Mouse (Mus musculus) brain, embryonic 18.5 days (tissue): ENCODE data around the gene Fermt3.
"Not testable (repeated sequence)": the region's sequence is repeated elsewhere in the genome, so short reads cannot be mapped to it uniquely, and the experiment has no call there.

ENCODE experiments used
- DNase-seq: peaks from one replicate; pipeline ENCODE4 v3.0.0-alpha.2; 2012; ENCODE audit warnings: low read depth, low spot score

Fermt3 gene

GRCm38 (mm10) chr19:6991166-6991565 is 28.1 kb downstream of the Fermt3 start:
- DNase-seq: not testable (repeated sequence)

- DNase-seq: no peak
These were observed 28.6 kb downstream of the Fermt3 start for GRCm38 (mm10) chr19:6990712-6991111.

GRCm38 (mm10) chr19:6989251-6989650 is 30.0 kb downstream of the Fermt3 start:
- no peak for DNase-seq

- DNase-seq: no peak
These were observed 31.4 kb downstream of the Fermt3 start for GRCm38 (mm10) chr19:6987904-6988285.

GRCm38 (mm10) chr19:6987061-6987903 is 32.0 kb downstream of the Fermt3 start, which contains the start of gene Vegfb:
Gene Vegfb, minus strand, starts transcription at chr19:6987651.
- DNase-seq: no peak

- no peak for DNase-seq
These were observed 33.1 kb downstream of the Fermt3 start for GRCm38 (mm10) chr19:6985951-6986708.

- no peak for DNase-seq
These were observed 34.0 kb downstream of the Fermt3 start for GRCm38 (mm10) chr19:6985300-6985699.

GRCm38 (mm10) chr19:6983621-6984020 is 35.6 kb downstream of the Fermt3 start:
- no peak for DNase-seq

- no peak for DNase-seq
These were observed 37.8 kb downstream of the Fermt3 start for GRCm38 (mm10) chr19:6981465-6981864.

GRCm38 (mm10) chr19:6980381-6981093 is 38.7 kb downstream of the Fermt3 start, which contains the start of gene Fkbp2:
Gene Fkbp2, minus strand, starts transcription at chr19:6980501.
- DNase-seq: peak; percentile 97

GRCm38 (mm10) chr19:6979486-6980380 is 39.5 kb downstream of the Fermt3 start:
- DNase-seq: peak; percentile 96

- DNase-seq: no peak
These were observed 40.2 kb downstream of the Fermt3 start for GRCm38 (mm10) chr19:6979001-6979479.

GRCm38 (mm10) chr19:6978639-6978974 is 40.7 kb downstream of the Fermt3 start:
- DNase-seq: no peak

- DNase-seq: no peak
These were observed 41.3 kb downstream of the Fermt3 start for GRCm38 (mm10) chr19:6977759-6978638.

- peak; percentile 62 for DNase-seq
These were observed 43.4 kb downstream of the Fermt3 start, which contains the start of gene Plcb3 for GRCm38 (mm10) chr19:6975537-6976521. Gene Plcb3, minus strand, starts transcription at chr19:6976470.

GRCm38 (mm10) chr19:6974211-6975205 is 44.8 kb downstream of the Fermt3 start, which contains the start of gene Ppp1r14b:
Gene Ppp1r14b, plus strand, starts transcription at chr19:6974968.
- no peak for DNase-seq

GRCm38 (mm10) chr19:6973581-6974190 is 45.6 kb downstream of the Fermt3 start:
- DNase-seq: no peak
